Mouse (Mus musculus) limb, embryonic 11.5 days (tissue): ENCODE measurements around the gene Btbd35f25. TPM values are rescaled to one million over a fixed set of nuclear protein-coding genes. Genes with fewer than 3 reads are reported as not detected.
"Not testable (repeated sequence)": the region's sequence is repeated elsewhere in the genome, so short reads cannot be mapped to it uniquely, and the experiment has no call there.

Experiments used
- ATAC-seq: fragments of 200-750 bp; cut with Nextera tagmentation; 2 replicates; pipeline ENCODE4 v1.8.0; 2017; ENCODE audit warnings: low read depth; ENCODE audit not compliant: insufficient number of reproducible peaks, low FRiP score, low TSS enrichment
- DNase-seq: peaks from one replicate; pipeline ENCODE4 v3.0.0-alpha.2; 2015; ENCODE audit warnings: low spot score
- H3K27ac ChIP-seq: fragments of 300-500 bp; sonication (generic); replicated peaks from 2 replicates; pipeline ENCODE4 v1.5.1; 2014; ENCODE audit warnings: low read depth, mild to moderate bottlenecking, low read length
- H3K27me3 ChIP-seq: fragments of 300-500 bp; sonication (generic); 2 replicates; pipeline ENCODE4 v1.6.1; 2014; ENCODE audit warnings: mild to moderate bottlenecking, low read length, mixed read lengths; ENCODE audit not compliant: control insufficient read depth, insufficient read depth
- H3K36me3 ChIP-seq: fragments of 300-500 bp; sonication (generic); 2 replicates; pipeline ENCODE4 v1.6.1; 2014; ENCODE audit warnings: mild to moderate bottlenecking, low read length, moderate library complexity, mixed read lengths; ENCODE audit not compliant: control insufficient read depth, insufficient read depth
- H3K4me1 ChIP-seq: fragments of 300-500 bp; sonication (generic); 2 replicates; pipeline ENCODE4 v1.6.1; 2014; ENCODE audit warnings: low read length, mixed read lengths; ENCODE audit not compliant: control insufficient read depth, insufficient read depth
- H3K4me2 ChIP-seq: fragments of 300-500 bp; sonication (generic); 2 replicates; pipeline ENCODE4 v1.6.1; 2014; ENCODE audit warnings: low read depth, mild to moderate bottlenecking, moderate library complexity; ENCODE audit not compliant: severe bottlenecking
- H3K4me3 ChIP-seq: fragments of 300-500 bp; sonication (generic); 2 replicates; pipeline ENCODE4 v1.5.1; 2014; ENCODE audit warnings: low read depth, low read length
- H3K9ac ChIP-seq: fragments of 300-500 bp; sonication (generic); 2 replicates; pipeline ENCODE4 v1.6.1; 2014; ENCODE audit warnings: mild to moderate bottlenecking, low read length
- H3K9me3 ChIP-seq: fragments of 300-500 bp; sonication (generic); 2 replicates; pipeline ENCODE4 v1.6.1; 2016; ENCODE audit warnings: low read length; ENCODE audit not compliant: control insufficient read depth
- WGBS: fragments of 180-500 bp; shearing (Covaris S2); extraction: QIAGEN DNeasy Blood & Tissue Kit; methylation state at CpG from one replicate; pipeline ENCODE4 v1.1.7; 2014; 5-methylcytosine and 5-hydroxymethylcytosine counted together
- polyA plus RNA-seq: library from polyadenylated mRNA; unstranded; fragments of >200 nt; fragmentation: Nextera tagmentation; extraction: Ambion mirVana; gene quantifications from 2 replicates; pipeline ENCODE4 v1.2.1, GENCODE M21; 2014

Btbd35f25 gene
- polyA plus RNA-seq, result not detected in 2 replicates

DNA sequence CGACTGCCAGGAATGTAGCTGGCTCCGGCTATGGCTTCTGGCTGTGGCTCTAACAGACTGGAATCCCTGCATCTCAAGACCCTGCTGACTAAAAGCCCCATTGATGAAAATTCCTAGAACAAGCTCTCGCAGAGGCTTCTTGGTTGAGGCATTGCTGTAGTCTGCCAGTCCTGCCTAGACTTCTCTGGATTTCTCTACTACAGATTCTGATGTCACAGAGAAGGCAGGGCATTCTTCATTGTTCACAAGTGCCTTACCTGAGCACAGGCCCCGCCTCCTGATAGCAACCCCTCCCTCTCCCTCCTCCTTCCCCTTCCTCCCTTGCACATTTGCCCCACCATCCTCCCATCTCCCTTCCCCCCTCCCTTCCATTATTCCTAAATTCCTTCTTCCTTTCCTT is at the start of gene Btbd35f25:
Gene Btbd35f25, minus strand, starts transcription at position 101 of the 400 bp plus-strand sequence.
- not testable (repeated sequence) for H3K36me3 ChIP-seq, H3K27me3 ChIP-seq, H3K4me1 ChIP-seq, H3K9ac ChIP-seq, H3K4me3 ChIP-seq, H3K4me2 ChIP-seq, H3K27ac ChIP-seq, DNase-seq, H3K9me3 ChIP-seq, ATAC-seq
- 83% methylated on average over 3 of the region's 4 CpGs for WGBS

DNA sequence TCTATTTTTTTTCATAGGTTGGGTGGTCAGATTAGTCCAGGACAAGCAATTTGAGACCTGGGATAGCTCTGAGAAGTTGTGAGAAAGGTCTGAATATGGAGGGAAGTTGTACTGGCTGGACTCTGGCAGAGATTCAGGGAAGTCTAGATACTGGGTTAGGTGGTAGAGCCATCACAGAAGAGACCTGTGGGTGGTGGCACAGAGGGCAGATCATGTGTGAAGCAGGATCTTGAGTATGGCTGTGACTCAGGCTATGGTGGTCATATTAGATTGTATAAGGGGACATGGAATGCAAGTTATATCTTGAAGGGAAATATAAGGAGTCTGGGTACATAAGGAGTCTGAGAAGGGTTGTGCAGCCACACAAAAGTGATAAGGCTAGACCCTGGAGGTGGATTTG is 49.3 kb upstream of the Btbd35f25 start:
- DNase-seq (peak; percentile 15), ATAC-seq (no peak)
- Histone ChIP-seq H3K36me3 (no peaks in the 10 kb centered on the region), H3K27me3 (no peaks in the 10 kb centered on the region), H3K4me2 (no peak overlapping the region), H3K4me3 (no peak overlapping the region), H3K4me1 (no peaks in the 10 kb centered on the region), H3K9ac (no peak overlapping the region), H3K27ac (no peak overlapping the region), H3K9me3 (peaks cover 78% of the 10 kb centered on the region)

DNA sequence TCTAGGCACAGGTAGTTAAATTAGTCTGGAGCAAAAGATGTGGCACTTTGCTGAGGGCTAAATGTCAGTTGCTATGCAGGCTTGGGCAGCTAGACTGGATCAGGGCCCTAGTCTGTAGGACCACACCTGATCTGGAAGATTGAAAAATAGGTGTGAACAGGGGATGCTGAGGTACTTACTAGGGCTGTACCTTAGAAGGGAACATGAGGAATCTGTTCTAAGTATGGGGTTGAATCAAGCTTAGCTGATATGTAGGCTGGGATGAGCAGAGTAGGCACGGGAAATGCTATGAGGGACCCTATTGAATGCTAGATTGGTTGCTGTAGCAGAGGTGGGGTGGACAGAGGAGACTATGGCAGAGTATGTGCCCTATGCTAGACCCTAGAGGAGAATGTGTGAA is 47.0 kb upstream of the Btbd35f25 start:
- peaks cover 78% of the 10 kb centered on the region for H3K9me3 ChIP-seq
- H3K9ac ChIP-seq, result no peak overlapping the region
- no peak overlapping the region for H3K4me3 ChIP-seq
- DNase-seq (no peak), ATAC-seq (no peak)
- no peak overlapping the region for H3K4me2 ChIP-seq
- H3K27me3 ChIP-seq, result no peaks in the 10 kb centered on the region
- WGBS, result 74% methylated on average over 1 of the region's 1 CpGs
- no peaks in the 10 kb centered on the region for H3K36me3 ChIP-seq
- H3K4me1 ChIP-seq, result no peaks in the 10 kb centered on the region
- H3K27ac ChIP-seq, result no peak overlapping the region

DNA sequence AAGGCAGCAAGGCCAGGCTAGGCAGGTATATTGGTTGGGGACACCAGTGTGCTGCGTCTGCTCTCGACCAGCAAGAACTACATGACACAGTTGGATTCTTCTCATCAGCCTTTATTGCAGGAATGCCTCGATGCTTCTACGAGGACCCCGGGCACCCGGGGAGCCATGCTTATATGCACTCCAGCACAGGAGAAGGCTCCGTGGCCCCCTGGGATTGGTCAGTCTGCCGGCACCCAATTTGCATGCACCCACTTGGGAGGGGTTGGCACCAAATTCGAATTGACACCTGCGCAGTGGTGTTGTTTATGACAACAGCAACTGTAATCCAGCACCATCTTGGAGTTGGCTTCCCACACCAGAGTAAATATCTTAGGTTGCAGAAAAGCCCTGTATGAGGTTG is 28.1 kb upstream of the Btbd35f25 start:
- no peak overlapping the region for H3K4me2 ChIP-seq
- no peak overlapping the region for H3K9ac ChIP-seq
- H3K4me3 ChIP-seq, result no peak overlapping the region
- 88% methylated on average over 10 of the region's 10 CpGs for WGBS
- ATAC-seq (no peak), DNase-seq (no peak)
- H3K27me3 ChIP-seq, result no peaks in the 10 kb centered on the region
- no peaks in the 10 kb centered on the region for H3K4me1 ChIP-seq
- peaks cover 23% of the 10 kb centered on the region for H3K9me3 ChIP-seq
- no peaks in the 10 kb centered on the region for H3K36me3 ChIP-seq
- H3K27ac ChIP-seq, result no peak overlapping the region

DNA sequence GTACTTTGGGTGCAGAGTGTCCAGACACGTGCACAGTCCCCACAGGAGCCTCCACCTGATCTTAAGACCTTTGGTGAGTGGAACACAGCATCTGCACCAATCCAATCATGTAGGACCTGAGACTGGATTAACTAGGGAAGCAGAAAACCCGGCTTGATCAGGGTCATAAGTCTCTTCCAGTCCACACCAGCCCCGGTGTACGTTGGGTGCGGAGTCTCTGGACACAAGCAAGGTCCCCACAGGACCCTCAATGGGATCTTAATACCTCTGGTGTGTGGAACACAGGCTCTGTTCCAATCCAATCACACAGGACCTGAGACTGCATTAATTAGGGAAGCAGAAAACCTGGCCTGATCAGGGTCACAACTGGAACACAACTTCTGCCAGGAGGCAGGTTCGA is 20.0 kb upstream of the Btbd35f25 start:
- Histone ChIP-seq H3K4me2 (no peak overlapping the region), H3K27ac (no peak overlapping the region), H3K9ac (no peak overlapping the region), H3K36me3 (no peaks in the 10 kb centered on the region), H3K27me3 (no peaks in the 10 kb centered on the region), H3K9me3 (peaks cover 10% of the 10 kb centered on the region), H3K4me1 (no peaks in the 10 kb centered on the region), H3K4me3 (no peak overlapping the region)
- WGBS, result 79% methylated on average over 6 of the region's 6 CpGs
- DNase-seq (no peak), ATAC-seq (no peak)

Other genes with a start within 250 kb of the Btbd35f25 start
- not detected in 2 replicates for gene Gm21883, start 142.9 kb downstream of the Btbd35f25 start, polyA plus RNA-seq
- gene Spin2e, start 98.2 kb downstream of the Btbd35f25 start, polyA plus RNA-seq, result not detected in 2 replicates
- not detected in 2 replicates for gene Gm21637, start 244.9 kb upstream of the Btbd35f25 start, polyA plus RNA-seq